Mouse (Mus musculus) CD4-positive, CD25-positive, alpha-beta regulatory T cell, adult 9 weeks (primary cell): ENCODE data around the gene Gbp4. TPM values are rescaled to one million over a fixed set of nuclear protein-coding genes. Genes with fewer than 3 reads are reported as not detected.

Experiments used
- polyA plus RNA-seq: library from polyadenylated mRNA; unstranded; fragments of 100-300 nt; shearing (Covaris generic); gene quantifications from one replicate; pipeline ENCODE4 v1.2.1, GENCODE M21; 2017

Gene Gbp4
- polyA plus RNA-seq, result 315 TPM

DNA sequence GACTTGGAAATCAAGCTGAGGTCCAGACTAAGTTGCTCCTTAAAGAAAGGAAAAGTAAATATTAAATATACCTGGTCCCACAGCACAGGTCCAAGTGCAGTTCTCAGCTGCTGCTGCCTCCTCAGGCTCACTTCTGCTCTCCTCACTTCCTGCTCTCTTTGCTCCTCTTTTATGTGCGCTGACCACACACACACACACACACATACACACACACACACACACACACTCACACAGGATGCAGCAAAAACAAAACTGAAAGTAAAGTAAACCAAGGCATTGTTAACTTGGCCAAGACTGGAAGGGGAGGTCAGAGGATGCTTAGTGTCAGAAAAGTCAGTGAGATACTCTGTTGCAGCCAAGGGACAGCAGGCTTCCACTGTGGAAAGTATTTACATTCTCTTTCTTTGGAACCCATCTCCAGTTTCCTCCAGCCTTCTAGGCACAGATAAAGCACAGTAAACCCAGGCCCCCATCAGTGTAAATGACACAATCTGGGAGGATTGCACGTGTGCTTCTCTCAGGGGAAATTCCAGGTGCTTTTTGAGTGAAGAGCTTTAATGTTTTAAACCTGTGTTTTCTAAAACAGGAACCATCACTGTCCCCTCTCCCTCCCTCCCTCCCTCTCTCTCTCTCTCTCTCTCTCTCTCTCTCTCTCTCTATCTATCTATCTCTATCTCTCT is at the start of gene Gbp4, which contains the start of the genes Gbp9 and Gbp8:
Gbp4 (minus strand) TSS at position 178 of the 680 bp plus-strand sequence.
Gbp9 (minus strand) TSS at position 131 of the 680 bp plus-strand sequence.
Gbp8 (minus strand) TSS at position 132 of the 680 bp plus-strand sequence.

Other genes with a start within 250 kb of the Gbp4 start
- gene Abcg3, start 156.9 kb downstream of the Gbp4 start, polyA plus RNA-seq, result 34.6 TPM
- gene Gbp9, start within 50 bp of the Gbp4 start, polyA plus RNA-seq, result 202 TPM
- 105 TPM for gene Gbp8, start within 50 bp of the Gbp4 start, polyA plus RNA-seq
- gene Gbp10, start 99.9 kb upstream of the Gbp4 start, polyA plus RNA-seq, result 105 TPM
- 13.1 TPM for gene Gm43302, start 154.1 kb upstream of the Gbp4 start, polyA plus RNA-seq
- gene Gbp6, start 154.1 kb upstream of the Gbp4 start, polyA plus RNA-seq, result 239 TPM